Mouse (Mus musculus): ENCODE results near the gene Tmem131.

DNA sequence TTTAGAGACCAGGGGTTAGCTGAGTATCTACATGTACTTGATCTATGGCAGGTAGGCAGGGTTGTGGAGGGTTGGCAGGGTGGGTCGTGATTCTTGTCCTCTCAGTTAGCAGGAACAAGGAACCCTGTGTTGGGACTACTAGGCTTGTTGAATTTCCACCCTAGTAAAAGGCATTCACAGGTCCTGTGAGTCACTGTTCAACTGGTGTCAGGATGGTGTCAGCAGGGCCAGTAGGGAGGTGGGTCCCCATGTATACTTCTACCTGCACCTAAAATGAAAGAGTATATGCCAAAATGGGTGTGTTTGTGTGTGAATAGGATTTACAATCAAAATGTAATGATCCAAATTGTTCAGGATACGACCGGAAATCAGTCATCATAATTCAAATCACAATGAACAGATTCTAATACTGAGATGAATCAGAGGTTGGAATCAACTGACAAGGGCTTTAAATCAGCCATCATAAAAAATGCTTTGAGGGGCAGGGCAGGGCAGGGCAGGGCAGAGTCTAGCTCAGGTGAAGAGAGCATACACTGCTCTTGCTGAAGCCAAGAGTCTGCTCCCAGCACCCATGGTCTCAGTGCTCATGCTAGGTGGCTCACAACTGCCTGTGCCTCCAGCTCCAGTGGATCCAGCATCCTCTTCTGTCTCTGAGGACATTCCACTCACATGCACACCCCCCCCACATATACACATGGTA is 27.6 kb upstream of the Tmem131 start:
- TF ChIP-seq POLR2A (IDR thresholded peaks at IDR 0.05; ENCODE audit: insufficient read depth, low read depth, low read length) (no peak), CTCF (IDR thresholded peaks at IDR 0.05; ENCODE audit: insufficient read depth, low read depth, low read length) (no peak)
